ENCODE assay signal across 33 mouse cellular contexts in the genomic region with DNA sequence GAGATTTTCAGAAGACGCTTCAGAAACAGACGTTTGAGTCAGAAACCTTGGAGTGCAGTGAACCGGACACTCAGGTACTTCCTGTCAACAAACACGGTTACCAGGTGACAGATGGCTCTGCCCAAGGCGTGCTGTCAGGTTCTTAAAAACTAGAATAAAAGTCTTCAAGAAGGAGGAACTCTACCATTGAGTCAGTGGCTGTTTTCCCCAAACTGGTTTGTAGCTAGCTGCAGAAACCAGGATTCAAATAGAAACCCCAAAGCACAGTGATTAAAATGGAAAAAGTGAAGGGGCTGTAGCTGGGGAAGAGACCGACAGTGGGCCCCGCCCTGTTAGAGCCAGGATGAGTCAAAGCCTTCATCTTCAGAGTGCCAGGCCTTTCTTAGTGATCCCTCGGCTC.
A peak's percentile ranks its signal among the peaks of the same experiment; 100 is the strongest.
DNase-seq lines count a peak whose midpoint lies in the region; ATAC-seq lines count a peak whose summit lies in the region.
"Had no signal": no experiment of that assay in that cellular context is flagged by ENCODE, and none has a peak within 500 bp of the region (broad histone marks: within the 10 kb centered on the region; RNA-seq: fewer than 3 reads in every experiment).

No protein-coding gene starts in this region.

- no peak overlapping the region for H3K4me2 ChIP-seq in heart, embryonic 12.5 days
- H3K4me2 ChIP-seq in hindbrain, embryonic 14.5 days (replicated peaks), result no peak overlapping the region
- H3K4me2 ChIP-seq: embryonic facial prominence, embryonic 12.5 days; forebrain, embryonic 15.5 days; heart, embryonic 13.5 days; limb, embryonic 12.5 days; liver, embryonic 12.5 days; midbrain, embryonic 15.5 days had no signal

- no peaks in the 10 kb centered on the region for H3K9me3 ChIP-seq in heart, embryonic 12.5 days (replicated peaks)
- no peaks in the 10 kb centered on the region for H3K9me3 ChIP-seq in hindbrain, embryonic 14.5 days (ENCODE audit: control insufficient read depth, low read length)
- H3K9me3 ChIP-seq: embryonic facial prominence, embryonic 12.5 days; forebrain, embryonic 15.5 days; heart, embryonic 13.5 days; limb, embryonic 12.5 days; liver, embryonic 12.5 days; midbrain, embryonic 10.5 days; midbrain, embryonic 15.5 days had no signal

- no peaks in the 10 kb centered on the region for H3K36me3 ChIP-seq in heart, embryonic 12.5 days
- no peaks in the 10 kb centered on the region for H3K36me3 ChIP-seq in hindbrain, embryonic 14.5 days (replicated peaks; ENCODE audit: control insufficient read depth, insufficient read depth)
- H3K36me3 ChIP-seq: embryonic facial prominence, embryonic 12.5 days; forebrain, embryonic 15.5 days; G1E; heart, embryonic 13.5 days; limb, embryonic 12.5 days; midbrain, embryonic 10.5 days; midbrain, embryonic 15.5 days had no signal

- H3K9ac ChIP-seq in heart, embryonic 12.5 days, result no peak overlapping the region
- no peak overlapping the region for H3K9ac ChIP-seq in hindbrain, embryonic 14.5 days
- H3K9ac ChIP-seq: embryonic facial prominence, embryonic 12.5 days; forebrain, embryonic 15.5 days; heart, embryonic 13.5 days; limb, embryonic 12.5 days; liver, embryonic 12.5 days; liver, postnatal 0 days; midbrain, embryonic 15.5 days had no signal

- WGBS in heart, embryonic 12.5 days, result 67% methylated on average over 8 of the region's 8 CpGs
- WGBS in hindbrain, embryonic 14.5 days, result 84% methylated on average over 8 of the region's 8 CpGs

- peak; percentile 28 for DNase-seq in heart, adult 11 months
- peak; percentile 44 to 56 for DNase-seq in spleen, postnatal 36 days (ENCODE audit: low spot score in 2 of 2)
- DNase-seq in spleen, postnatal 14 days (ENCODE audit: low spot score in 2 of 2), result no peak
- no peak for DNase-seq in hindbrain, embryonic 14.5 days (ENCODE audit: low spot score)
- DNase-seq in neural tube, embryonic 10.5 days (ENCODE audit: extremely low spot score, low spot score), result no peak
- no peak for DNase-seq in adrenal gland, postnatal 14 days
- DNase-seq: adrenal gland, postnatal 10 days; cerebellum, adult 11 months; cerebellum, adult 9-11 months; embryo, embryonic 11 days; gastrocnemius, postnatal 36 days; heart, adult 2 months; heart, postnatal 10 days; kidney, adult 8-10 months; kidney, postnatal 10 days; liver, postnatal 0 days; right cerebral cortex, postnatal 4 days; thymus, adult 18-20 months; thymus, postnatal 25 days had no signal

- no peaks in the 10 kb centered on the region for H3K4me1 ChIP-seq in heart, embryonic 12.5 days (replicated peaks)
- no peaks in the 10 kb centered on the region for H3K4me1 ChIP-seq in hindbrain, embryonic 14.5 days (replicated peaks; ENCODE audit: control insufficient read depth, insufficient read depth, low read length)
- H3K4me1 ChIP-seq: embryonic facial prominence, embryonic 12.5 days; forebrain, embryonic 15.5 days; liver, embryonic 12.5 days; midbrain, embryonic 15.5 days had no signal

- no peak overlapping the region for H3K27ac ChIP-seq in heart, embryonic 12.5 days (ENCODE audit: poor library complexity, severe bottlenecking)
- no peak overlapping the region for H3K27ac ChIP-seq in hindbrain, embryonic 14.5 days
- H3K27ac ChIP-seq: embryonic facial prominence, embryonic 12.5 days; forebrain, embryonic 15.5 days; gastrocnemius, adult 2 months; heart, adult 2 months; heart, embryonic 13.5 days; limb, embryonic 12.5 days; liver, embryonic 12.5 days; midbrain, embryonic 10.5 days; midbrain, embryonic 15.5 days; stomach, postnatal 0 days had no signal

- H3K4me3 ChIP-seq in heart, embryonic 12.5 days, result no peak overlapping the region
- H3K4me3 ChIP-seq in hindbrain, embryonic 14.5 days (replicated peaks; ENCODE audit: low read length), result no peak overlapping the region
- H3K4me3 ChIP-seq: embryonic facial prominence, embryonic 12.5 days; forebrain, embryonic 15.5 days; gastrocnemius, adult 2 months; heart, adult 2 months; heart, embryonic 13.5 days; limb, embryonic 12.5 days; liver, embryonic 12.5 days; midbrain, embryonic 10.5 days; midbrain, embryonic 15.5 days had no signal

- peaks cover 17% of the 10 kb centered on the region for H3K27me3 ChIP-seq in heart, embryonic 12.5 days (replicated peaks)
- H3K27me3 ChIP-seq in hindbrain, embryonic 14.5 days (ENCODE audit: control insufficient read depth, insufficient read depth, low read length), result no peaks in the 10 kb centered on the region
- H3K27me3 ChIP-seq: embryonic facial prominence, embryonic 12.5 days; forebrain, embryonic 15.5 days; limb, embryonic 12.5 days; liver, embryonic 12.5 days; midbrain, embryonic 15.5 days had no signal

- ATAC-seq in heart, embryonic 12.5 days (ENCODE audit: insufficient number of reproducible peaks, low FRiP score), result no peak
- ATAC-seq in inflammation-experienced regulatory T-cells, adult 6 months, result peak; percentile 73
- no peak for ATAC-seq in hindbrain, embryonic 14.5 days (ENCODE audit: low FRiP score)
- ATAC-seq: forebrain, embryonic 15.5 days; hindbrain, embryonic 16.5 days; intestine, embryonic 16.5 days; liver, embryonic 12.5 days; liver, postnatal 0 days; midbrain, embryonic 15.5 days had no signal

Comparison
In these comparisons a context has a peak if more than half of its experiments do, and no peak if none do; other contexts are left out.
1. DNase-seq: peak in heart, adult 11 months (single experiment) and spleen, postnatal 36 days (2 of 2); none in spleen, postnatal 14 days (0 of 2), hindbrain, embryonic 14.5 days (single experiment), neural tube, embryonic 10.5 days (single experiment) and adrenal gland, postnatal 14 days (single experiment).